Mouse (Mus musculus): ENCODE measurements around the gene Bcl11b. TPM values are rescaled to one million over a fixed set of nuclear protein-coding genes. Genes with fewer than 3 reads are reported as not detected.

Bcl11b gene
- polyA plus RNA-seq, 1 experiment: 0.11 TPM

DNA sequence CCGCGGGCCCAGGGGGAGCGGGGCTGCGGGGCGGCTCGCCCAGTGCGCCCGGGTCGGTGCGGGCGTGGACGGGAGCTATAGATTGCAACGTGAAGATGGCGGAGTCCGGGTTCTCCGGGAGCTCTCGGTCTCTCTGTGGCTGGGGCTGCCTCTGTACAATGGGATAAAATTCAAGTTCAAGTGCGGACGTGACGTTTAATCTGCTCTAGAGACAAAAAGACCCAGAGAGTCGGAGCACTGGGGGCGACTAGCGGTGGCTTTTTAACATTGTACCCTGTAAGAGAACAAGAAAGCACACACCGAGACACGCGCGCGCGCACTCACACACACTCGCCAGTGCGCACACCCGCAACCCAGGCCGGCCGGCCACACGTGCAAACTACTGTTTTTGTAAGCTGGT is 526 bp upstream of the Bcl11b start:
- H3K27ac ChIP-seq (ENCODE audit: control insufficient read depth, insufficient read depth, low read depth, low read length): no peak overlapping the region

DNA sequence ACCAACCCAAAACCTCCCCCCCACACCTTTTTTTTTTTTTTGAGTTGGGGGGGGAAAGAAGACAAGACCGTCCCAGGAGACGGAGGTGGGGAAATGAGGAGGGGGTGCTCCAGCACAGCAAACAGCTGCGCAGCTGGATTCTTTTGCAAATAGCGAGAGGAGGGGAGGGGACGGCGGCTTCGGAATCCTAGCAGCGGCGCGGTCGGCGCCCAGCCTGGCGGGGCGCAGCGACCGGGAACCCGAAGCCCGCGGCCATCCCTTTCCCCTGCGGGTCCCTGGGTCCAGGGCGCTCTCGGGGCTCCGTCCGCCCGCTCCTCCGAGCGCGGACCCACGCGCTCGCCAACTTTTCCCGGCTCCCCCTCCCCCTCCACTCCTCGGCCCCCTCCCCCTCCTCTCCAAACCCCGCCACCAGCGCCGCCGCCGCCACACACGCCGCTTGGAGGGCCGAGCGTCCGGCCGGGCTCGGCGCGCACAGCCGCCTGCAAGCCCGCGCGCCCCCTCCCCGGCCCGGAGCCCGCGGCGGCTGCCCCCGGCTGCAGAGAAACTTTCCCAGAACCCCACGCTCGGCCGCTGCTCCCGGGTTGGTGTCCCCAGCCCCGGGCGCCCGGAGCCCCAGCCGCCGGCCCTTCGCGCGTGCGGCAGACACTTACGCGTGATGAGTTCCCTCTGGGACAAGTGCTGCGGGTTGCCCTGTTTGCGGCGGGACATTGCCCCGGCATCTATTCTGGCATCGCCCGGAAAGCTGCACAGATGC is 789 bp downstream of the Bcl11b start:
- peaks cover 36% of the 10 kb centered on the region for H3K4me1 ChIP-seq (ENCODE audit: control insufficient read depth, insufficient read depth, low read length)
- TF ChIP-seq CTCF (IDR thresholded peaks at IDR 0.05; ENCODE audit: control insufficient read depth, insufficient read depth, insufficient replicate concordance, low read depth, low read length) (no peak), POLR2A (IDR thresholded peaks at IDR 0.05; ENCODE audit: control insufficient read depth, low read depth, low read length) (no peak)
- peak overlapping the region; percentile 65 for H3K4me3 ChIP-seq (ENCODE audit: control insufficient read depth, low read depth, low read length)
- H3K27ac ChIP-seq (ENCODE audit: control insufficient read depth, insufficient read depth, low read depth, low read length): no peak overlapping the region
- no peaks in the 10 kb centered on the region; the same call in 1 of the 2 replicates for H3K27me3 ChIP-seq (ENCODE audit: control insufficient read depth, insufficient read depth, low read length)
- no peaks in the 10 kb centered on the region for H3K36me3 ChIP-seq (ENCODE audit: control insufficient read depth, insufficient read depth, low read length)

More for the DNA sequence above, 526 bp upstream of the Bcl11b start:
- Histone ChIP-seq H3K4me3 (ENCODE audit: control insufficient read depth, low read depth, low read length) (peak overlapping the region; percentile 48), H3K4me1 (ENCODE audit: control insufficient read depth, insufficient read depth, low read length) (peaks cover 32% of the 10 kb centered on the region), H3K36me3 (ENCODE audit: control insufficient read depth, insufficient read depth, low read length) (no peaks in the 10 kb centered on the region), H3K27me3 (ENCODE audit: control insufficient read depth, insufficient read depth, low read length) (no peaks in the 10 kb centered on the region; the same call in 1 of the 2 replicates)
- TF ChIP-seq POLR2A (IDR thresholded peaks at IDR 0.05; ENCODE audit: control insufficient read depth, low read depth, low read length): no peak
- TF ChIP-seq CTCF (IDR thresholded peaks at IDR 0.05; ENCODE audit: control insufficient read depth, insufficient read depth, insufficient replicate concordance, low read depth, low read length): no peak

DNA sequence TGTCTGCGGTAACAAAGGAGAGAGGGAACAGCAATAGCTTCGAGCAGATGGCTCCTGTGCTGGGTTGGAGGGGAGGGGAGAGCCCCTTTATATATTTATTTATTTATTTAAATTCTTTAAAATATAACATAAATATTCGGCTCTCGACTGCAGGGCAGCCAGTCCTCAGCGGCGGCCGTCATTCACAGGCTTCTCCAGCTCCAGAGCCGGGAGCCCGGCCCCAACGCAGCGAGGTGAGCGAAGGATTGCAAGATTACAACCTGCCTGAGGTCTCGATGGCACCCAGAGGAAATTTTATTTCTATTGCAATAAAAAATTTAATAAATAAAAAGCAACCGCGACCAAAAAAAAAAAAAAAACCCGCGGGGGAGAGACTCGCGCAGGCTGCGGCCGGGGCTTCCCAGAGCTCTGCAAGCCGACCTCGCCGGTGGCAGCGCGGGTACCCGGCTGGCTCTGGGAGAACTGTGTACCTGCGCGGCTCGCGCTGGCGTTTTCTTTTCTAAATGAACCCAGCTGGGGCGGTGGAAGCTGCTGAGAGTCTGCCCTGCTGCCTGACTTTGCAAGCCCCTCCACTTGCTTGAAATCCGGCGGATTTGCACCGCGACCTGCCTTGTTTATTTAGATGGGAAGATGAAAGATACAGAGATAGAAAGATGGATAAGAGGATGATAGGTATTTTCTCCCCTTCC is 1.6 kb downstream of the Bcl11b start:
- H3K27me3 ChIP-seq (ENCODE audit: control insufficient read depth, insufficient read depth, low read length): no peaks in the 10 kb centered on the region; the same call in 1 of the 2 replicates
- no peak overlapping the region; the same call in 1 of the 2 replicates for H3K4me3 ChIP-seq (ENCODE audit: control insufficient read depth, low read depth, low read length)
- H3K27ac ChIP-seq (ENCODE audit: control insufficient read depth, insufficient read depth, low read depth, low read length): no peak overlapping the region
- no peak for TF ChIP-seq CTCF (IDR thresholded peaks at IDR 0.05; ENCODE audit: control insufficient read depth, insufficient read depth, insufficient replicate concordance, low read depth, low read length)
- no peak for TF ChIP-seq POLR2A (IDR thresholded peaks at IDR 0.05; ENCODE audit: control insufficient read depth, low read depth, low read length)
- no peaks in the 10 kb centered on the region for H3K36me3 ChIP-seq (ENCODE audit: control insufficient read depth, insufficient read depth, low read length)
- H3K4me1 ChIP-seq (ENCODE audit: control insufficient read depth, insufficient read depth, low read length): peaks cover 36% of the 10 kb centered on the region

- Histone ChIP-seq H3K4me1 (ENCODE audit: control insufficient read depth, insufficient read depth, low read length) (peaks cover 28% of the 10 kb centered on the region), H3K27me3 (ENCODE audit: control insufficient read depth, insufficient read depth, low read length) (no peaks in the 10 kb centered on the region; the same call in 1 of the 2 replicates), H3K4me3 (ENCODE audit: control insufficient read depth, low read depth, low read length) (no peak overlapping the region), H3K27ac (ENCODE audit: control insufficient read depth, insufficient read depth, low read depth, low read length) (no peak overlapping the region), H3K36me3 (ENCODE audit: control insufficient read depth, insufficient read depth, low read length) (no peaks in the 10 kb centered on the region)
- TF ChIP-seq CTCF (IDR thresholded peaks at IDR 0.05; ENCODE audit: control insufficient read depth, insufficient read depth, insufficient replicate concordance, low read depth, low read length): no peak
- no peak for TF ChIP-seq POLR2A (IDR thresholded peaks at IDR 0.05; ENCODE audit: control insufficient read depth, low read depth, low read length)
Observed at GRCm38 (mm10) chr12:108000715-108001080, 2.7 kb downstream of the Bcl11b start.

GRCm38 (mm10) chr12:107999751-108000714 is 3.4 kb downstream of the Bcl11b start:
- H3K4me1 ChIP-seq (ENCODE audit: control insufficient read depth, insufficient read depth, low read length): peaks cover 22% of the 10 kb centered on the region
- no peak for TF ChIP-seq CTCF (IDR thresholded peaks at IDR 0.05; ENCODE audit: control insufficient read depth, insufficient read depth, insufficient replicate concordance, low read depth, low read length)
- TF ChIP-seq POLR2A (IDR thresholded peaks at IDR 0.05; ENCODE audit: control insufficient read depth, low read depth, low read length): no peak
- no peak overlapping the region for H3K27ac ChIP-seq (ENCODE audit: control insufficient read depth, insufficient read depth, low read depth, low read length)
- H3K27me3 ChIP-seq (ENCODE audit: control insufficient read depth, insufficient read depth, low read length): no peaks in the 10 kb centered on the region; the same call in 1 of the 2 replicates
- no peaks in the 10 kb centered on the region for H3K36me3 ChIP-seq (ENCODE audit: control insufficient read depth, insufficient read depth, low read length)
- no peak overlapping the region for H3K4me3 ChIP-seq (ENCODE audit: control insufficient read depth, low read depth, low read length)

GRCm38 (mm10) chr12:107998746-107999145 is 4.7 kb downstream of the Bcl11b start:
- H3K27me3 ChIP-seq (ENCODE audit: control insufficient read depth, insufficient read depth, low read length): no peaks in the 10 kb centered on the region; the same call in 1 of the 2 replicates
- H3K4me3 ChIP-seq (ENCODE audit: control insufficient read depth, low read depth, low read length): peak overlapping the region; percentile 42

More at GRCm38 (mm10) chr12:107998746-107999145, 4.7 kb downstream of the Bcl11b start:
- H3K27ac ChIP-seq (ENCODE audit: control insufficient read depth, insufficient read depth, low read depth, low read length): no peak overlapping the region
- no peaks in the 10 kb centered on the region for H3K36me3 ChIP-seq (ENCODE audit: control insufficient read depth, insufficient read depth, low read length)
- TF ChIP-seq POLR2A (IDR thresholded peaks at IDR 0.05; ENCODE audit: control insufficient read depth, low read depth, low read length) (no peak), CTCF (IDR thresholded peaks at IDR 0.05; ENCODE audit: control insufficient read depth, insufficient read depth, insufficient replicate concordance, low read depth, low read length) (peak; percentile 99)
- H3K4me1 ChIP-seq (ENCODE audit: control insufficient read depth, insufficient read depth, low read length): peaks cover 13% of the 10 kb centered on the region

Measured in testis, adult 2 months (tissue).